In the genomic region with DNA sequence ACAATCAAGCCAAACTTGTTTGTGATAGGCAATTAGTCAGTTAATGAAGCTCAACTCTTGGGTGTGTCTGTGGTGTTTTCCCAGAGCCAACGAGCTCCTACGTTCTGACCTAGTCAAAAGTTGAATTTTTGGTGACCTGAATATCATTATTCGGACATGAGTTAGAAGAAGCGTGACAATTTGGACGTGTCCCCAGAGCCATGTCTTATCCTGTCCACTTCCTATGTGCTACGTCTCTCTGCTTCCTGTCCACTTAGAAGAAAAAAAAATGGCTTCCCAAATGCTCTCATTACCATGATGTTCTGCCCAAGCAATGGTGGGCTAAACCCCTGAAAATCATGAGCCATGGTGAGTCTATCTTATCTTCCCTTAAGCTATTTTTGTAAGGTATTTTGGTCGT, we compare ENCODE assay signal across 17 mouse cellular contexts. TPM values are rescaled to one million over a fixed set of nuclear protein-coding genes. Genes with fewer than 3 reads are reported as not detected.
A peak's percentile ranks its signal among the peaks of the same experiment; 100 is the strongest.
DNase-seq lines count a peak whose midpoint lies in the region; TF ChIP-seq lines count a peak whose summit lies in the region.
"Had no signal": no experiment of that assay in that cellular context is flagged by ENCODE, and none has a peak within 500 bp of the region (broad histone marks: within the 10 kb centered on the region; RNA-seq: fewer than 3 reads in every experiment).

No protein-coding gene starts in this region.

- no peaks in the 10 kb centered on the region for H3K27me3 ChIP-seq in CH12.LX (replicated peaks)
- H3K27me3 ChIP-seq: Patski had no signal

- TF ChIP-seq POLR2A in CH12.LX (IDR thresholded peaks at IDR 0.05; ENCODE audit: low read depth, low read length) = no peak

- peaks cover 7% of the 10 kb centered on the region for H3K9me3 ChIP-seq in CH12.LX (replicated peaks; ENCODE audit: low read length)

- in situ Hi-C loops in CH12.LX (cut with MboI; ENCODE audit: low pct_ligation_motif_present, low pct_unique_long_range_greater_than_20kb, low sequenced_read_pairs) = loop anchor here (5.0 kb wide), 1 partner anchor 64 kb away; a partner anchor contains a TSS

- peaks cover 22 to 75% of the 10 kb centered on the region in 2 experiments for H3K4me1 ChIP-seq in CH12.LX (ENCODE audit: control insufficient read depth in 1 of 2, insufficient read depth in 2 of 2)

- H3K27ac ChIP-seq in CH12.LX (ENCODE audit: insufficient read depth, low read depth) = peak overlapping the region; percentile 89

- dilution Hi-C loops in CH12.LX (cut with MboI; ENCODE audit: extremely low pct_ligation_motif_present, extremely low pct_unique_long_range_greater_than_20kb, low sequenced_read_pairs) = no loop called here

- no peak overlapping the region; the same call in 1 of the 2 replicates for H3K9ac ChIP-seq in CH12.LX (ENCODE audit: insufficient read depth, low read depth)

- DNase-seq in CH12.LX (ENCODE audit: extremely low read depth) = no peak
- no peak for DNase-seq in adrenal gland, adult (ENCODE audit: inconsistent age in 2 of 2, low spot score in 1 of 2)
- DNase-seq: adrenal gland, adult 2 months; adrenal gland, adult 8-10 months; adrenal gland, postnatal 10 days; adrenal gland, postnatal 14 days; adrenal gland, postnatal 25 days; adrenal gland, postnatal 36 days; B cell, adult 2 months; cerebellum, adult 11 months; cerebellum, adult 11-12 months; cerebellum, adult 18-20 months; cerebellum, adult 2 months; cerebellum, adult 8-10 months; cerebellum, adult 9-10 months had no signal

- no peak for TF ChIP-seq RAD21 in CH12.LX (IDR thresholded peaks at IDR 0.05; ENCODE audit: low read depth, low read length)

- H3K79me2 ChIP-seq in CH12.LX (replicated peaks; ENCODE audit: control insufficient read depth, extremely low read depth, insufficient read depth, poor library complexity, severe bottlenecking) = 0 out of 2 replicates have a peak, but pooled peaks cover 3% of the 10 kb centered on the region

- H3K4me3 ChIP-seq in CH12.LX (replicated peaks in 1 of 3; ENCODE audit: low read depth in 2 of 3, low read length in 2 of 3, poor library complexity in 1 of 3) = peak overlapping the region in 1 of 3 experiments; percentile 1

- no peak for TF ChIP-seq CTCF in CH12.LX (conservative IDR thresholded peaks at IDR 0.05 in 1 of 2, IDR thresholded peaks at IDR 0.05 in 1 of 2; ENCODE audit: low read depth in 2 of 2, low read length in 2 of 2)

- no peaks in the 10 kb centered on the region for H3K36me3 ChIP-seq in CH12.LX (replicated peaks in 1 of 2; ENCODE audit: control insufficient read depth in 1 of 2, insufficient read depth in 1 of 2, low read length in 1 of 2)
- H3K36me3 ChIP-seq: G1E had no signal

- TF ChIP-seq EP300 in CH12.LX (IDR thresholded peaks at IDR 0.05; ENCODE audit: low read length) = peak; percentile 32

- H3K4me2 ChIP-seq in CH12.LX (ENCODE audit: insufficient read depth, low read depth, poor library complexity, severe bottlenecking) = 0 out of 2 replicates have a peak overlapping the region, but pooled peaks have one; percentile 6

TF ChIP-seq in CH12.LX, 34 proteins besides CTCF, POLR2A, EP300 and RAD21:
- TF ChIP-seq BHLHE40 (IDR thresholded peaks at IDR 0.05; ENCODE audit: low read depth, low read length) = no peak
- 0 out of 2 replicates have a peak, but pooled peaks have one; percentile 16 for TF ChIP-seq TBP (conservative IDR thresholded peaks at IDR 0.05; ENCODE audit: low read depth, low read length)
- peak; percentile 60; the same call in 1 of the 2 replicates for TF ChIP-seq MYC (IDR thresholded peaks at IDR 0.05; ENCODE audit: low read depth, low read length)
- no peak for TF ChIP-seq MXI1 (IDR thresholded peaks at IDR 0.05; ENCODE audit: low read depth, low read length)
- no peak; the same call in none of the 2 replicates for TF ChIP-seq HCFC1 (IDR thresholded peaks at IDR 0.05; ENCODE audit: low read depth, low read length)
- no peak for TF ChIP-seq PAX5 (IDR thresholded peaks at IDR 0.05; ENCODE audit: low read length)
- TF ChIP-seq ZNF384 (IDR thresholded peaks at IDR 0.05; ENCODE audit: low read depth, low read length) = peak; percentile 70
- no peak for TF ChIP-seq E2F4 (IDR thresholded peaks at IDR 0.05; ENCODE audit: insufficient replicate concordance, low read depth, low read length)
- 0 out of 2 replicates have a peak, but pooled peaks have one; percentile 29 for TF ChIP-seq TCF12 (IDR thresholded peaks at IDR 0.05; ENCODE audit: low read depth, low read length)
- peak; percentile 56; the same call in 1 of the 2 replicates for TF ChIP-seq ELF1 (IDR thresholded peaks at IDR 0.05; ENCODE audit: low read depth, low read length)
- no peak for TF ChIP-seq SMC3 (IDR thresholded peaks at IDR 0.05; ENCODE audit: low read depth, low read length)
- TF ChIP-seq MEF2A (IDR thresholded peaks at IDR 0.05; ENCODE audit: borderline replicate concordance, low read depth, low read length) = 0 out of 2 replicates have a peak, but pooled peaks have one; percentile 20
- TF ChIP-seq ETS1 (conservative IDR thresholded peaks at IDR 0.05; ENCODE audit: low read depth, low read length) = 0 out of 2 replicates have a peak, but pooled peaks have one; percentile 33
- no peak for TF ChIP-seq GABPA (IDR thresholded peaks at IDR 0.05; ENCODE audit: insufficient replicate concordance, low read depth, low read length)
- no peak for TF ChIP-seq MAX (IDR thresholded peaks at IDR 0.05; ENCODE audit: low read length)
- TF ChIP-seq ZKSCAN1 (IDR thresholded peaks at IDR 0.05; ENCODE audit: borderline replicate concordance, low read depth, low read length) = no peak
- no peak for TF ChIP-seq POLR2AphosphoS2 (IDR thresholded peaks at IDR 0.05; ENCODE audit: low read depth, low read length)

RNA-seq across cellular contexts. Expression of a gene that starts 21.9 kb away (rescaled TPM):
- total RNA-seq in CH12.LX (2012; rRNA removed) = 55.5 and 63.6 TPM in 2 replicates
- total RNA-seq in CH12.LX (2014; rRNA removed) = 53.5 and 66.4 TPM in 2 replicates
- polyA plus RNA-seq in CH12.LX (2012; ENCODE audit: insufficient read length, low read depth) = 62.8 and 81.7 TPM in 2 replicates
